Mouse (Mus musculus): ENCODE measurements around the gene Timm29. TPM values are rescaled to one million over a fixed set of nuclear protein-coding genes. Genes with fewer than 3 reads are reported as not detected.

Timm29 gene
- 14.3 and 15.6 TPM in 2 replicates for polyA plus RNA-seq (2012; rRNA removed; ENCODE audit: low replicate concordance)

DNA sequence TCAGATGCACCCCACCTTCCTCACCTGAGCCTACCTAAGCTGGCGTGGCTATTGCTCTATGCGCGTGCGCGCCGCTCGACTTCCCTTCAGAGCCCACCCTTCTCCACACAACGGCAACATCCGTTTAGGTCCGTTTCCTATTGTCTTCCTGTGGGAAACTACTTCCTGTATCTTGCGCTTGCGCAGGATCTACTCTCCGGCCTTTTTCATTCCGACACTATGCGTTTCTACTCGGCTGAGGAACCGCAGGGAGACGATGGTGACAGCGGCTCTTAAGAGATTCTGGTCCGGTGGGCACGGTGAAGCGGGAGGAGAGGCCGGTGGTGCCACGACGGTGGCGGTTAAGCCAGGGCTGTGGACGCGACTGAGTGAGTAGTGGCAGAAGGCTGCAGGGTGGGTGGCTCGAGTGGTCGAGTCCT is at the start of gene Timm29, which contains the start of gene Yipf2:
TSS of gene Timm29 (plus strand) at position 20 of the 419 bp plus-strand sequence.
TSS of gene Yipf2 (minus strand) at position 126 of the 419 bp plus-strand sequence.

DNA sequence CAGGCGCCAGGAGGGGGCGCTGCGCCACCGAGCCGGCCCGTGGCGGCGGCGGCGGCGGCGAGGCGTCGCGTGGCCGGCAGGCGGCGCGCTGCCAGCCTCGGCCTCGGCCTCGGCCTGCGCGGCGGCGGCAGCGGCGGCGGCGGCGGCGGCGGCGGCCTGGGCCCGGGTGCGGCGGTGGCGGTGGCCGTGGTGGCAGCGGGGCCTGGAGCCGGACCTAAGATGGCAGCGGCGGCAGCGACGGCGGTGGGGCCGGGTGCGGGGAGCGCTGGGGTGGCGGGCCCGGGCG is 45.8 kb upstream of the Timm29 start, which contains the start of gene Carm1:
TSS of gene Carm1 (plus strand) at position 106 of the 286 bp plus-strand sequence.

DNA sequence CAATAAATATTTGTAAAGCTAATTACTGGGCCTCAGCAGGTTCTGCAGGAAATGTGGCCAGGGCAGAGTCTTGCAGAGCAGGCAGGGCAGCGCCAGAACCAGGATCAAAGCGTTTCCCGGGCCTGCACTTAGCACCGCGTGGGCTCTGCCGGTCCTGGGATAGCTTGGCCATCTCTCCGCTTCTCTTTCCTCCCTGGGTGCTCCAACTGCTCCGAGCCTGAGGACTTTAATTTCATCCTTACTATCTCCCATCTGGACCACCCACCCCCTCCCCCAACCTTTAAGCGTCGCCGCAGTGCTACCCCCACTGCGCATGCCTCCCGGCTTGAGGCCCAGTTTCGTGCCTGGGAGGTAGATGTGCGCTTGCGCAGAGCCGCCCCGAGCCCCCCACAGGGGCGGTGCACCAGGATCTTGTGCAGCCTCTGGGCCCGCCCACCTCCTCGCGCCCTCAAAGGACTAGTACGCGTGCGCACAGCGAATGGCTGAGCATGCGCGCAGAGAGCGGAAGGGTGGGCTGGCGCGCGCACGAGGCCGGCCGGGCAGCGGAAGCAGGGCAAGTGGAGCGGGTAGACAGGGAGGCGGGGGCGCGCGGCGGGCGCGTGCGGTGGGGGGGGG is 23.2 kb downstream of the Timm29 start, which contains the start of gene Smarca4:
TSS of gene Smarca4 (plus strand) at position 553 of the 615 bp plus-strand sequence.

Other genes with a start within 250 kb of the Timm29 start
- gene Ilf3, start 224.9 kb upstream of the Timm29 start, polyA plus RNA-seq (2012; rRNA removed; ENCODE audit: low replicate concordance): 17.3 and 20.4 TPM in 2 replicates
- 24.0 and 24.6 TPM in 2 replicates for gene Qtrt1, start 180.9 kb upstream of the Timm29 start, polyA plus RNA-seq (2012; rRNA removed; ENCODE audit: low replicate concordance)
- gene Dnm2, start 167.8 kb upstream of the Timm29 start, polyA plus RNA-seq (2012; rRNA removed; ENCODE audit: low replicate concordance): 332 and 457 TPM in 2 replicates
- 10.1 and 10.3 TPM in 2 replicates for gene Tmed1, start 82.5 kb upstream of the Timm29 start, polyA plus RNA-seq (2012; rRNA removed; ENCODE audit: low replicate concordance)
- 0.84 and 1.1 TPM in 2 replicates for gene AB124611, start 66.5 kb upstream of the Timm29 start, polyA plus RNA-seq (2012; rRNA removed; ENCODE audit: low replicate concordance)
- gene Carm1, start 45.8 kb upstream of the Timm29 start, polyA plus RNA-seq (2012; rRNA removed; ENCODE audit: low replicate concordance): 41.2 and 56.6 TPM in 2 replicates
- 37.1 and 41.0 TPM in 2 replicates for gene Yipf2, start 106 bp downstream of the Timm29 start, polyA plus RNA-seq (2012; rRNA removed; ENCODE audit: low replicate concordance)
- 17.2 and 28.1 TPM in 2 replicates for gene Smarca4, start 23.4 kb downstream of the Timm29 start, polyA plus RNA-seq (2012; rRNA removed; ENCODE audit: low replicate concordance)
- 28.7 and 47.8 TPM in 2 replicates for gene Ldlr, start 130.8 kb downstream of the Timm29 start, polyA plus RNA-seq (2012; rRNA removed; ENCODE audit: low replicate concordance)
- gene Spc24, start 167.6 kb downstream of the Timm29 start, polyA plus RNA-seq (2012; rRNA removed; ENCODE audit: low replicate concordance): 9.2 and 13.7 TPM in 2 replicates
- 13.1 and 22.7 TPM in 2 replicates for gene Kank2, start 206.0 kb downstream of the Timm29 start, polyA plus RNA-seq (2012; rRNA removed; ENCODE audit: low replicate concordance)
- 18.2 and 18.8 TPM in 2 replicates for gene Angptl8, start 242.8 kb downstream of the Timm29 start, polyA plus RNA-seq (2012; rRNA removed; ENCODE audit: low replicate concordance)